Mouse (Mus musculus) hindbrain, embryonic 12.5 days (tissue): ENCODE data around the gene Gm5294. TPM values are rescaled to one million over a fixed set of nuclear protein-coding genes. Genes with fewer than 3 reads are reported as not detected.

Source experiments
- polyA plus RNA-seq: library from polyadenylated mRNA; unstranded; fragments of >200 nt; fragmentation: Nextera tagmentation; extraction: Ambion mirVana; gene quantifications from 2 replicates; pipeline ENCODE4 v1.2.1, GENCODE M21; 2016

Gene Gm5294
- polyA plus RNA-seq, 1 experiment from 2014 or later = 0.46 TPM

Other genes starting within 250 kb of the Gm5294 start
- gene Zfp68, start 200.3 kb upstream of the Gm5294 start, polyA plus RNA-seq = 84.2 and 89.4 TPM in 2 replicates
- 18.2 and 18.8 TPM in 2 replicates for gene A430033K04Rik, start 197.2 kb upstream of the Gm5294 start, polyA plus RNA-seq
- 44.1 and 45.8 TPM in 2 replicates for gene Fam20c, start 65.6 kb upstream of the Gm5294 start, polyA plus RNA-seq
- gene Pdgfa, start 177.3 kb downstream of the Gm5294 start, polyA plus RNA-seq = 11.2 and 13.4 TPM in 2 replicates